Mouse (Mus musculus) heart, adult 2 months (tissue): ENCODE data around the gene Atpif1.

ENCODE experiments used
- CTCF ChIP-seq: fragments of 200-600 bp; IDR thresholded peaks from 2 replicates; pipeline ENCODE4 v1.8.1; 2022; ENCODE audit warnings: antibody characterized with exemption, mild to moderate bottlenecking, moderate library complexity
- EP300 ChIP-seq: fragments of 200-500 bp; IDR thresholded peaks from 2 replicates; pipeline ENCODE4 v1.6.1; 2011; ENCODE audit warnings: low read depth, low read length, control low read depth; ENCODE audit not compliant: insufficient read depth
- POLR2A ChIP-seq: fragments of 200-500 bp; IDR thresholded peaks from 2 replicates; pipeline ENCODE4 v1.6.1; 2011; ENCODE audit warnings: mild to moderate bottlenecking, low read depth, low read length, control low read depth; ENCODE audit not compliant: insufficient read depth

DNA sequence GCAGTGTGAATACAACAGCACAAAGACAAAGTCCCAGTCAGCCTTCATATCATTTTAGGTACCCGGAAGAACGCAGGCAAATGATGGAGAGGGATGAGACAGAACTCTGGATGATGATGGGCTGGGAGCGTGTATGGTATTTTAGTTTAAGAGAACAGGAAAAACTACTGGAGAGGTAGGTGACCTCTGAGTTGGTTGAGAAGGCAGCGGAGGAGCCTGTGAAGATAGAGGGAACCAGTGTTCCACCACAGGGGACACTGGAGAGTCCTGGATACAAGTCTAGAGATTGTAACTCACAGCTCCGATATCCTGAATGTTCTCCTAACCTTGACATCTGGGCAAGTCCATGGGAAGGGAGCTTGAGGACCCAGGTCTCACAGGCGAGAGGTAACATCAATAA is 27.2 kb downstream of the Atpif1 start:
- TF ChIP-seq POLR2A (no peak), CTCF (no peak), EP300 (no peak)
